Mouse (Mus musculus): ENCODE data around the gene Fam83g. TPM values are rescaled to one million over a fixed set of nuclear protein-coding genes. Genes with fewer than 3 reads are reported as not detected.

The Fam83g gene
- total and polyA plus RNA-seq, 3 experiments: 19.1 to 63.7 (median 19.2) TPM

DNA sequence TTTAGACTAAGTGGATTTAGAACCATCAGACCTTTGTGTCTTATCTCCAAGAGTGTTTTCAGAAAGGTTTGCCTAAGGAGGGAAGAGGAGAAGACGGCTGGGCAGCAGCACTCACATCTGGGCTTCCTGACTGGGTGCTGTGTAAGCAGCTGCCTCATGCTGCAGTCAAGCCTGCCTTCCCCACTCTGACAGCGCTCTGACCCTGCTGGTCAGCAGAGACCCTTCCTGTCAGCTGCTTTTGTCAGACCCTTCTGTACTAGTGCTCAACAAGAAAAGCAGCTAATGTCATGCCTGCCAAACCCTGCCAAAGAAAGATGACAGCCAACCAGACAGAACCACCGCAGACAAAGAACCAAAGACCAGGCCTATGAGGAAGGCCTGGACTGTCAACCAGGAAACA lies 59.9 kb downstream of the Fam83g start:
- H3K36me3 ChIP-seq (replicated peaks in 1 of 2; ENCODE audit: control insufficient read depth in 1 of 2, insufficient read depth in 1 of 2, low read length in 1 of 2): peaks cover 62 to 91% of the 10 kb centered on the region in 2 experiments

DNA sequence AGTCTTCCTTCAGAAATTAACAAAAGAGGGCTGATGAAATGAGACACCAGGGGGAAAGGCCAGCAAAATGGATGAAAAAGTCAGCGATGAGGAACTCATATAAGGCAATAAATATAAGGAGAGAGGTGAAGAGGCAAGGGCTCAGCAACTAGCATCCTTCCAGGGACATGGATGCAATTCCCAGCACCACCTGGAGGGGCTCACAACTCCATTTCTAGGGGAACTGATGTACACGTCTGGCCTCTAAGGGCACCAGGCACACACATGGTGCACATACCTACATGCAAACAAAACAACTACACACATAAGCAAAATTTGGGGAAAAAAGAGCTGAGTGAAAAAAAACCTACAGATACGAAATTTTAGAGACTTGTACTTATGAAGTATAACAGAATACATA lies 60.6 kb downstream of the Fam83g start:
- TF ChIP-seq CTCF (conservative IDR thresholded peaks at IDR 0.05 in 1 of 2, IDR thresholded peaks at IDR 0.05 in 1 of 2; ENCODE audit: low read depth in 2 of 2, low read length in 2 of 2): peak; percentile 35 to 45; a peak in 3 of 4 replicates
- TF ChIP-seq NRF1 (IDR thresholded peaks at IDR 0.05; ENCODE audit: low read depth, low read length): no peak
- Histone ChIP-seq H3K4me3 (replicated peaks in 1 of 3; ENCODE audit: low read depth in 2 of 3, low read length in 2 of 3, poor library complexity in 1 of 3) (no peak overlapping the region), H3K9me3 (replicated peaks; ENCODE audit: low read length) (no peaks in the 10 kb centered on the region), H3K9ac (ENCODE audit: insufficient read depth, low read depth) (no peak overlapping the region), H3K36me3 (replicated peaks in 1 of 2; ENCODE audit: control insufficient read depth in 1 of 2, insufficient read depth in 1 of 2, low read length in 1 of 2) (peaks cover 64 to 90% of the 10 kb centered on the region in 2 experiments), H3K27me3 (replicated peaks) (no peaks in the 10 kb centered on the region), H3K4me2 (ENCODE audit: insufficient read depth, low read depth, poor library complexity, severe bottlenecking) (no peak overlapping the region), H3K79me2 (replicated peaks; ENCODE audit: control insufficient read depth, extremely low read depth, insufficient read depth, poor library complexity, severe bottlenecking) (no peaks in the 10 kb centered on the region), H3K27ac (ENCODE audit: insufficient read depth, low read depth) (no peak overlapping the region), H3K4me1 (ENCODE audit: control insufficient read depth in 1 of 2, insufficient read depth in 2 of 2) (peaks cover 0 to 7% of the 10 kb centered on the region in 2 experiments; a peak in 1 of 4 replicates)
- in situ Hi-C loops (cut with MboI; ENCODE audit: low pct_ligation_motif_present, low pct_unique_long_range_greater_than_20kb, low sequenced_read_pairs) (no loop called here), dilution Hi-C loops (cut with MboI; ENCODE audit: extremely low pct_ligation_motif_present, extremely low pct_unique_long_range_greater_than_20kb, low sequenced_read_pairs) (no loop called here)
- DNase-seq (ENCODE audit: extremely low read depth): no peak

More for the DNA sequence above, 59.9 kb downstream of the Fam83g start:
- DNase-seq (ENCODE audit: extremely low read depth): no peak
- in situ Hi-C loops (cut with MboI; ENCODE audit: low pct_ligation_motif_present, low pct_unique_long_range_greater_than_20kb, low sequenced_read_pairs): no loop called here
- Histone ChIP-seq H3K4me1 (ENCODE audit: control insufficient read depth in 1 of 2, insufficient read depth in 2 of 2) (peaks cover 0 to 7% of the 10 kb centered on the region in 2 experiments; a peak in 1 of 4 replicates), H3K9ac (ENCODE audit: insufficient read depth, low read depth) (no peak overlapping the region), H3K4me3 (replicated peaks in 1 of 3; ENCODE audit: low read depth in 2 of 3, low read length in 2 of 3, poor library complexity in 1 of 3) (no peak overlapping the region), H3K4me2 (ENCODE audit: insufficient read depth, low read depth, poor library complexity, severe bottlenecking) (no peak overlapping the region), H3K79me2 (replicated peaks; ENCODE audit: control insufficient read depth, extremely low read depth, insufficient read depth, poor library complexity, severe bottlenecking) (no peaks in the 10 kb centered on the region), H3K9me3 (replicated peaks; ENCODE audit: low read length) (no peaks in the 10 kb centered on the region), H3K27ac (ENCODE audit: insufficient read depth, low read depth) (no peak overlapping the region), H3K27me3 (replicated peaks) (no peaks in the 10 kb centered on the region)
- dilution Hi-C loops (cut with MboI; ENCODE audit: extremely low pct_ligation_motif_present, extremely low pct_unique_long_range_greater_than_20kb, low sequenced_read_pairs): no loop called here
- no peak for TF ChIP-seq TCF12 (IDR thresholded peaks at IDR 0.05; ENCODE audit: low read depth, low read length)

DNA sequence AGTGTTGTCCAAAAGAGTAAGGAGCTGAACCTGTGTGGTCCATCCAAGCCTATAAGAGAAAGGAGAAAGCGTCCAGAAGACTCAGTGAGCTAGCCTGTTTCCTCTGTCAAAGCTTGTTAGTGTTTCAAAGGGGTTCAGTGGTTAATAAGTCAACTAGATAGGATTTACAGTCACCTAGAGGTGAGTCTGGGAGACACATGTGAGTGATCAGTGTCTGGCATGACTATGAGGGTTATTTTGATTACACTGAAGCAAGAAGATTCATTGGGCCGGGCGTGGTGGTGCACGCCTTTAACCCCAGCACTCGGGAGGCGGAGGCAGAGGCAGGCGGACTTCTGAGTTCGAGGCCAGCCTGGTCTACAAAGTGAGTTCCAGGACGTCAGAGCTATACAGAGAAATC lies 61.9 kb downstream of the Fam83g start:
- H3K4me1 ChIP-seq (ENCODE audit: control insufficient read depth in 1 of 2, insufficient read depth in 2 of 2): peaks cover 0 to 7% of the 10 kb centered on the region in 2 experiments; a peak in 1 of 4 replicates
- no peaks in the 10 kb centered on the region for H3K9me3 ChIP-seq (replicated peaks; ENCODE audit: low read length)
- TF ChIP-seq MAZ (IDR thresholded peaks at IDR 0.05; ENCODE audit: low read depth, low read length): no peak
- dilution Hi-C loops (cut with MboI; ENCODE audit: extremely low pct_ligation_motif_present, extremely low pct_unique_long_range_greater_than_20kb, low sequenced_read_pairs) (no loop called here), in situ Hi-C loops (cut with MboI; ENCODE audit: low pct_ligation_motif_present, low pct_unique_long_range_greater_than_20kb, low sequenced_read_pairs) (no loop called here)
- no peak overlapping the region for H3K27ac ChIP-seq (ENCODE audit: insufficient read depth, low read depth)
- DNase-seq (ENCODE audit: extremely low read depth): no peak
- peaks cover 65 to 91% of the 10 kb centered on the region in 2 experiments for H3K36me3 ChIP-seq (replicated peaks in 1 of 2; ENCODE audit: control insufficient read depth in 1 of 2, insufficient read depth in 1 of 2, low read length in 1 of 2)
- H3K4me2 ChIP-seq (ENCODE audit: insufficient read depth, low read depth, poor library complexity, severe bottlenecking): no peak overlapping the region
- no peaks in the 10 kb centered on the region; the same call in 1 of the 2 replicates for H3K79me2 ChIP-seq (replicated peaks; ENCODE audit: control insufficient read depth, extremely low read depth, insufficient read depth, poor library complexity, severe bottlenecking)
- no peak overlapping the region for H3K4me3 ChIP-seq (replicated peaks in 1 of 3; ENCODE audit: low read depth in 2 of 3, low read length in 2 of 3, poor library complexity in 1 of 3)
- H3K27me3 ChIP-seq (replicated peaks): no peaks in the 10 kb centered on the region
- no peak overlapping the region for H3K9ac ChIP-seq (ENCODE audit: insufficient read depth, low read depth)

DNA sequence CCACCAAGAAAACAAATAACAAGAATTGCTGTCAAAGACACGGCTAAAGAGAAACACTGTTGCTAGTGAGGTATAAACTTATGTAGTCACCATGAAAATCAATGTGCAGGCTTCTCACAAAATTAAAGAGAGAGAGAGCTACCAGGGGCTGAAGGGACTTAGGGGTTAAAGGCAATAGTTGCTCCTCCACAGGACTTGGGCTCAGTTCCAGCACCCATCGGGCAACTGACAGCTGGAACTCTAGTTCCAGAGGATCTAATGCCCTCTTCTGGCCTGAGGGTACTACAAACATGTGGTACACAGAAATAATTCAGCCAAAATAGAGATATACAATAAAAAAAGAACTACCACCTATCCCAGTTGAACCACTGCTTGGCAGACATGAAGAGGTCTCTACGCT lies 63.3 kb downstream of the Fam83g start:
- in situ Hi-C loops (cut with MboI; ENCODE audit: low pct_ligation_motif_present, low pct_unique_long_range_greater_than_20kb, low sequenced_read_pairs): no loop called here
- Histone ChIP-seq H3K27me3 (replicated peaks) (no peaks in the 10 kb centered on the region), H3K4me1 (ENCODE audit: control insufficient read depth in 1 of 2, insufficient read depth in 2 of 2) (peaks cover 0 to 7% of the 10 kb centered on the region in 2 experiments; a peak in 1 of 4 replicates), H3K4me2 (ENCODE audit: insufficient read depth, low read depth, poor library complexity, severe bottlenecking) (no peak overlapping the region), H3K9ac (ENCODE audit: insufficient read depth, low read depth) (no peak overlapping the region), H3K79me2 (replicated peaks; ENCODE audit: control insufficient read depth, extremely low read depth, insufficient read depth, poor library complexity, severe bottlenecking) (no peaks in the 10 kb centered on the region; the same call in 1 of the 2 replicates), H3K36me3 (replicated peaks in 1 of 2; ENCODE audit: control insufficient read depth in 1 of 2, insufficient read depth in 1 of 2, low read length in 1 of 2) (peaks cover 69 to 93% of the 10 kb centered on the region in 2 experiments), H3K4me3 (replicated peaks in 1 of 3; ENCODE audit: low read depth in 2 of 3, low read length in 2 of 3, poor library complexity in 1 of 3) (no peak overlapping the region), H3K9me3 (replicated peaks; ENCODE audit: low read length) (no peaks in the 10 kb centered on the region), H3K27ac (ENCODE audit: insufficient read depth, low read depth) (no peak overlapping the region)
- dilution Hi-C loops (cut with MboI; ENCODE audit: extremely low pct_ligation_motif_present, extremely low pct_unique_long_range_greater_than_20kb, low sequenced_read_pairs): no loop called here
- no peak for DNase-seq (ENCODE audit: extremely low read depth)
- no peak for TF ChIP-seq SIN3A (IDR thresholded peaks at IDR 0.05; ENCODE audit: low read length)
- TF ChIP-seq MEF2A (IDR thresholded peaks at IDR 0.05; ENCODE audit: borderline replicate concordance, low read depth, low read length): no peak
- no peak for TF ChIP-seq KAT2A (IDR thresholded peaks at IDR 0.05; ENCODE audit: insufficient replicate concordance, low read length)
- no peak for TF ChIP-seq E2F4 (IDR thresholded peaks at IDR 0.05; ENCODE audit: insufficient replicate concordance, low read depth, low read length)
- no peak for TF ChIP-seq IRF4 (IDR thresholded peaks at IDR 0.05; ENCODE audit: low read depth, low read length)
- no peak for TF ChIP-seq RAD21 (IDR thresholded peaks at IDR 0.05; ENCODE audit: low read depth, low read length)
- TF ChIP-seq POLR2AphosphoS2 (IDR thresholded peaks at IDR 0.05; ENCODE audit: low read depth, low read length): no peak
- no peak for TF ChIP-seq CHD1 (IDR thresholded peaks at IDR 0.05; ENCODE audit: low read depth, low read length)
- TF ChIP-seq ZC3H11A (IDR thresholded peaks at IDR 0.05; ENCODE audit: low read depth, low read length): no peak

Data from CH12.LX (cell line).